Mouse (Mus musculus): ENCODE measurements around the gene Krtap17-1.

DNA sequence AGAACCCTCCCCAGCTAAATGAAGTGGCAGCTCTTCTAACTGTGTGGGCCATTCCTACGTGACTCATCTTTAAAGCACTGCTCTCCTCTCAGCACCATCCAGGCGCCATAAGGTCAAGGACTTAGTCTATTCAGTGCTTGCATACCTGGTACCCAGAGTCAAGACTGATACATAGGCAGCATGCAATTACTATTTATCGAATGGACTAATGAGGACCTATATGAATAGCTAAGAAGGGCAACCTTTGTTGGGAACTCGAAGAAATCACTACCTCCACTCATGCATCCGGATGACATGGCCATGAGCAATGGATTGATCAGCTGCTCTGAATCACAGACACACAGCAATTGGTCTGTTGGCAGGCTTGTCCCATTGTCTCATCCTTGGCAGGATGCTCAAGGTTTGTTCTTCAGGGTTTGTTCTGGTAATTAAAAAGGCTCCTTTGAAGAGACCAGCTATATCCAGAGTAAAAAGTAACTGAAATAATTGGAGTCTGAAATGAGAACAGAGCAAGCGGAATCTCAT is 3.9 kb downstream of the Krtap17-1 start:
- TF ChIP-seq CTCF (IDR thresholded peaks at IDR 0.05; ENCODE audit: low read depth, low read length) (no peak), POLR2A (IDR thresholded peaks at IDR 0.05; ENCODE audit: borderline replicate concordance, low read depth, low read length) (no peak)

Data from bone marrow macrophage, adult 2 months (primary cell).